Mouse (Mus musculus) olfactory bulb, adult 2 months (tissue): Measurements from ENCODE around the gene Mgea5.

Experiments
- CTCF ChIP-seq: fragments of 200-500 bp; IDR thresholded peaks from 2 replicates; pipeline ENCODE4 v1.5.1; 2012; ENCODE audit warnings: low read depth, mild to moderate bottlenecking, low read length, moderate library complexity; ENCODE audit not compliant: insufficient read depth
- POLR2A ChIP-seq: fragments of 200-500 bp; IDR thresholded peaks from 2 replicates; pipeline ENCODE4 v1.6.1; 2012; ENCODE audit warnings: mild to moderate bottlenecking, low read depth, low read length, moderate library complexity; ENCODE audit not compliant: insufficient read depth

GRCm38 (mm10) chr19:45743619-45744018 lies 40.0 kb downstream of the Mgea5 start:
- TF ChIP-seq CTCF = no peak
- no peak for TF ChIP-seq POLR2A
